Mouse (Mus musculus): Measurements from ENCODE around the gene Gm12216. TPM values are rescaled to one million over a fixed set of nuclear protein-coding genes. Genes with fewer than 3 reads are reported as not detected.

Gene Gm12216
- polyA plus RNA-seq, 1 experiment from 2014 or later, result 1.0 TPM

DNA sequence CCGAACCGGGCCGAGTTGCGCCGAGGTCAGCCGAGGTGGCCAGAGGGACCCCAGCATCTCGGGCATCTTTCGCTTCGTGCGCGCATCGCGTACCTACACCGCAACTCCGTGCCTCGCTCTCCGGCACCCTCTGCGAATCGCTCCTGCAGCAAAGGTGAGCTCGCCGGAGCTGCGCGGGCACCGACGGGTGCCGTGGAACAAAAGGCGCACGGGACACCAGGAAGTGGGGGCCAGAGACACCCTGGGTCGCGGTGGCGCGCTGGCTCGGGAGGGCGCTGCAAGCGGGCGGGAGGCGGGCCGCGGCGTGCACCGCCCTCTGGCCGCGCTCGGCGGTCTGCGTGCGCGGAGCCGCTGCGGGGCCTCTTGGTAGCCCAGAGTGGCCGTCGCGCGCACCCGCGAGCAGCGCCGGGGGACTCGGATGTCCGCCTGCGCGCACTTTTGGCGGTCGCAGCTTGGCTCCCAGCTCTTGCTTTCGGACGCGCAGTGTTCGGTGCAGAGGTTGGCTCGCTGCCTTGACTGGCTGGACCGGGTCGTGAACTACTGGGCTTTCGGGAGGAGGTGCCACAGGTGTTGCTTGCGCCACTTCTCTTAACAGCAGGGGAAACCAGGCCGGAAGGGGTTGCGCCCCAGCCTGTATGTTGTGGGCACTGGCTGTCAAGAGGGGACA lies 88.8 kb downstream of the Gm12216 start:
- DNase-seq (peak; percentile 89), ATAC-seq (ENCODE audit: insufficient read depth) (peak; percentile 89)
- no peak for TF ChIP-seq CTCF (IDR thresholded peaks at IDR 0.05; ENCODE audit: low read depth)
- Histone ChIP-seq H3K36me3 (ENCODE audit: insufficient read depth) (peaks cover 23% of the 10 kb centered on the region), H3K27ac (ENCODE audit: low read depth) (peak overlapping the region; percentile 73), H3K4me1 (ENCODE audit: insufficient read depth) (no peaks in the 10 kb centered on the region), H3K4me3 (ENCODE audit: low read depth, low read length) (peak overlapping the region; percentile 71), H3K27me3 (ENCODE audit: insufficient read depth, low read length) (no peaks in the 10 kb centered on the region), H3K9me3 (ENCODE audit: low read depth, low read length) (no peaks in the 10 kb centered on the region), H3K9ac (peak overlapping the region; percentile 71), H3K4me2 (peak overlapping the region; percentile 87)
- under 1% methylated on average over 75 of the region's 75 CpGs for WGBS

DNA sequence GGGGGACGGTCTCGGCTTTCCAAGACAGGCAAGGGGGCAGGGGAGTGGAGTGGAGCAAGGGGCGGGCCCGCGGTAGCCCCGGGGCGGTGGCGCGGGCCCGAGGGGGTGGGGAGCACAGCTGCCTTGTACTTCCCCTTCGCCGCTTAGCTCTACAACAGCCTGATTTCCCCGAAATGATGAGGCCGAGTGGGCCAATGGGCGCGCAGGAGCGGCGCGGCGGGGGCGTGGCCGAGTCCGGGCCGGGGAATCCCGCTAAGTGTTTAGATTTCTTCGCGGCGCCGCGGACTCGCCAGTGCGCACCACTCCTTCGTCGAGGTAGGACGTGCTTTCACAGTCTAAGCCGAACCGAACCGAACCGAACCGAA lies 89.3 kb downstream of the Gm12216 start, which contains the start of gene Irf1:
Gene Irf1 (plus strand): TSS at position 255 of the 365 bp plus-strand sequence.
- peak; percentile 95 for ATAC-seq (ENCODE audit: insufficient read depth)
- peak within 1 kb of the TSS; percentile 71 for H3K4me3 ChIP-seq (ENCODE audit: low read depth, low read length)
- TF ChIP-seq CTCF (IDR thresholded peaks at IDR 0.05; ENCODE audit: low read depth), result no peak
- peak within 1 kb of the TSS; percentile 73 for H3K27ac ChIP-seq (ENCODE audit: low read depth)
- peaks cover 18% of the 10 kb centered on the region for H3K36me3 ChIP-seq (ENCODE audit: insufficient read depth)
- DNase-seq, result peak; percentile 95
- peak within 1 kb of the TSS; percentile 71 for H3K9ac ChIP-seq
- H3K27me3 ChIP-seq (ENCODE audit: insufficient read depth, low read length), result no peaks in the 10 kb centered on the region
- H3K4me1 ChIP-seq (ENCODE audit: insufficient read depth), result 0 out of 2 replicates have a peak, but pooled peaks cover under 1% of the 10 kb centered on the region
- no peaks in the 10 kb centered on the region for H3K9me3 ChIP-seq (ENCODE audit: low read depth, low read length)
- H3K4me2 ChIP-seq, result peak within 1 kb of the TSS; percentile 87
- WGBS, result under 1% methylated on average over 40 of the region's 40 CpGs

DNA sequence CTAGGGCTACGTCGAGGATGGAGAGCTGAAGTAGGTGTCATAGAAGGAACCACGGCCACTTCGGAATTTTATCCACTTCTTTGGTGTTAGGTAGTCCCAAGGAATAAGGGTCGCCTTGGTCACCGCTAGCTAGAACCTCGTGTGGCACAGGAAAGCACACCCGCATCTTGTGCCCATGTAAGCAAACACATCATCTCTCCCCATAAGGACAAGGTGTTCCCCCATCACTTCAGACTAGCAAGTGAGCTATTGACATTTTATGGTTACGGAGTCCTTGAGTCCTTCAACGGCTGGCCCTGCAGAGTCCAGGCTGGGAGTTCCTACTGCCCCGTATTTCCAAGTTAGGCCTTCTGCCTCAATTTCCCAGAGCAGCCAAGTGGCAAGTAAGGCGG lies 89.9 kb downstream of the Gm12216 start:
- H3K4me1 ChIP-seq (ENCODE audit: insufficient read depth), result 0 out of 2 replicates have a peak, but pooled peaks cover 6% of the 10 kb centered on the region
- no peaks in the 10 kb centered on the region for H3K27me3 ChIP-seq (ENCODE audit: insufficient read depth, low read length)
- no peak overlapping the region for H3K27ac ChIP-seq (ENCODE audit: low read depth)
- peak overlapping the region; percentile 87 for H3K4me2 ChIP-seq
- peak overlapping the region; percentile 71 for H3K4me3 ChIP-seq (ENCODE audit: low read depth, low read length)
- peaks cover 13% of the 10 kb centered on the region; the same call in 1 of the 2 replicates for H3K36me3 ChIP-seq (ENCODE audit: insufficient read depth)
- TF ChIP-seq CTCF (IDR thresholded peaks at IDR 0.05; ENCODE audit: low read depth), result no peak
- ATAC-seq (ENCODE audit: insufficient read depth) (no peak), DNase-seq (no peak)
- WGBS, result 48% methylated on average over 12 of the region's 12 CpGs
- no peaks in the 10 kb centered on the region for H3K9me3 ChIP-seq (ENCODE audit: low read depth, low read length)
- H3K9ac ChIP-seq, result no peak overlapping the region

DNA sequence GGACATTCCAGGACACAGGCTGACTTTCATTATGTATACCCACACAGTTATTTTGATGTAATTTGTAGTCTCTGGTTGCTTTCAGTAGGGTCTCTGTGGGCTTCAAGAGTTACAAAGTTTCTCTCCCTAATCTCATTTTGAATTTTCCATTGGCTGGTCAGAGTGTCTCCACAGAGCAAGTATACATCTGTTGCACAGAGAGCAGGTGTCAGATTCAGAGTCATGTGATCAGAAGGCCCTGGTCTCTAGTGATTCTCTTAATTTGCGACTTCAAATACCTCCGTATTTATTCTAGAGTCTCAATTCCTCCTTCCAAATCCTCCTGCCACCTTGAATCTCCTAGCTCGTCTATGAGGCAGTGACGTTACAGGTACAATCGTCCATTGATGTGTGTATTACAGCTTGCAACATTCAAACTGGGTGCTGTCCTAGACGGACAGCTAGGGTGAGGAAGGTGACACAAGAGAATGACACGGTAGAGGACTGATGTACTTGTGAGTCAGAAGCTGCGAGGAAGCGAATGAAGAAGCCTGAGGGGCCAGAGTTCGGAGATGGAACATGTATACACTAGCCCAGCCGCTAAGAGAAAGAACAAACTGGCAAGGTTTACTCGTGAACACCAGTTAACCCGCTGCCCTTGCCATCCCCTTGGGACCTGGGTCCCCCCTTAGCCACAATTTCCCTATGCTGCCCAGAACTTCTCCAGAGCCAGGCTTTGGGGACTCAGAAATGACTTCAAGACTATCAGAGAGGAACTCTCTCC lies 90.5 kb downstream of the Gm12216 start:
- Histone ChIP-seq H3K9me3 (ENCODE audit: low read depth, low read length) (no peaks in the 10 kb centered on the region), H3K4me1 (ENCODE audit: insufficient read depth) (peaks cover 7% of the 10 kb centered on the region; the same call in 1 of the 2 replicates), H3K36me3 (ENCODE audit: insufficient read depth) (peaks cover 9% of the 10 kb centered on the region; the same call in 1 of the 2 replicates), H3K4me2 (no peak overlapping the region), H3K27me3 (ENCODE audit: insufficient read depth, low read length) (no peaks in the 10 kb centered on the region), H3K27ac (ENCODE audit: low read depth) (no peak overlapping the region), H3K9ac (no peak overlapping the region), H3K4me3 (ENCODE audit: low read depth, low read length) (no peak overlapping the region)
- WGBS, result 66% methylated on average over 13 of the region's 13 CpGs
- no peak for TF ChIP-seq CTCF (IDR thresholded peaks at IDR 0.05; ENCODE audit: low read depth)
- DNase-seq (no peak), ATAC-seq (ENCODE audit: insufficient read depth) (no peak)

DNA sequence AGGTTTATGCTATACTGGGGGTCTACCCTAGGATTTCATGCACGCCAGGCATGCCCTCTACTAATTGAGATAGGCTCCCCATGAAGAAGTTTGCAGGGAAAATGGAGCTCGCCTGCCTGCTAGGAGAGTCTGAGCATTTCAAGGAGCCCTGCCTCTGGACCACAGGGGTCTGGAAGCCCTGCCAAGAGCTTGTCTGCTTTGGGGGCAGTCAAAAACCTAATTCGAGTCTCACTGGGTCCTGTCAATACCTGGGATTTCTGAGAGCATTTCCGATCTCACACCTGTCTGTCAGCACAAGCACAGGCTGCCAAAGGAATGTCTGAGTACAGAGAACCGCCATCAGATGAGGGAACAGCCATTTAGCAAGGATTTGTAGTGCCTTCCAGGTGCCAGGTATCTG lies 94.5 kb downstream of the Gm12216 start:
- Histone ChIP-seq H3K27ac (ENCODE audit: low read depth) (peak overlapping the region; percentile 97; the same call in 1 of the 2 replicates), H3K36me3 (ENCODE audit: insufficient read depth) (no peaks in the 10 kb centered on the region), H3K4me3 (ENCODE audit: low read depth, low read length) (no peak overlapping the region), H3K4me2 (peak overlapping the region; percentile 72), H3K4me1 (ENCODE audit: insufficient read depth) (peaks cover 37% of the 10 kb centered on the region), H3K9ac (no peak overlapping the region), H3K27me3 (ENCODE audit: insufficient read depth, low read length) (no peaks in the 10 kb centered on the region), H3K9me3 (ENCODE audit: low read depth, low read length) (no peaks in the 10 kb centered on the region)
- ATAC-seq (ENCODE audit: insufficient read depth) (no peak), DNase-seq (no peak)
- 48% methylated on average over 5 of the region's 5 CpGs for WGBS
- TF ChIP-seq CTCF (IDR thresholded peaks at IDR 0.05; ENCODE audit: low read depth), result no peak

DNA sequence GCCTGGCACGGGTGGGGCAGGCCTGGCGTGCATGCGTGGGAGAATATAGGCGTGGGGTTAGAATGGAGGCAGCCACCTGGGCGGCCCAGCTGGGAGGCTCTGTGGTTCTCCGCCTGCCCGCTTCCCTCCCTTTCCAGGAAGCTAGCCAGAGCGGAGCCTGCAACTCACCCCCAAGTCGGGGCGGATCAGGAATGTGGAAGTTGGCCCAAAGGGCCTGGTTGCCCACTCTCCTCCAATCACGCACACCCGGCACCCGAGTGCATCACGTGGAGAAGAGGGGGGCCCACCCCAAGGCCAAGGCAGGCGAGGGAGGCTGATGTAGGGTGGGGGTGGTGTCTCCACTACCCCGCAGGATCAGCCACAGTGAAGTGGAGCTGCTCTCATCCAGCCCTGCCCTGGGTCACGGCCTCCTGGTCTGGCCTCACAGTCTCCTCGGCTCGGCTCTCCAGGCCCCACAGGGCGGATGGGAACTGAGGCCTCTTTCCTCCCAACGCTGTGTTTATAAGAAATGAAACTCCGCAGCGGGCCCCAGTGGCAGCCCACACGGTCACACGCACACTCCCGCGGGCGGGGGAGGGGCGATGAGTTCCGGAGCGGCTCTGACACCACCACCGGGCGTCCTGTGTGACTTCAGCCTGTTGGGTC lies 95.4 kb downstream of the Gm12216 start:
- Histone ChIP-seq H3K9me3 (ENCODE audit: low read depth, low read length) (no peaks in the 10 kb centered on the region), H3K27me3 (ENCODE audit: insufficient read depth, low read length) (no peaks in the 10 kb centered on the region), H3K4me1 (ENCODE audit: insufficient read depth) (peaks cover 45% of the 10 kb centered on the region), H3K4me2 (peak overlapping the region; percentile 72), H3K27ac (ENCODE audit: low read depth) (peak overlapping the region; percentile 97), H3K36me3 (ENCODE audit: insufficient read depth) (no peaks in the 10 kb centered on the region), H3K4me3 (ENCODE audit: low read depth, low read length) (peak overlapping the region; percentile 23), H3K9ac (peak overlapping the region; percentile 58)
- under 1% methylated on average over 33 of the region's 33 CpGs for WGBS
- TF ChIP-seq CTCF (IDR thresholded peaks at IDR 0.05; ENCODE audit: low read depth), result peak; percentile 60
- ATAC-seq (ENCODE audit: insufficient read depth) (peak; percentile 78), DNase-seq (peak; percentile 93)

Data from lung, embryonic 14.5 days (tissue).